Mouse (Mus musculus): ENCODE data around the gene Aptx. TPM values are rescaled to one million over a fixed set of nuclear protein-coding genes. Genes with fewer than 3 reads are reported as not detected.

Gene Aptx
- polyA plus RNA-seq, 1 experiment from 2014 or later, result 28.5 TPM

DNA sequence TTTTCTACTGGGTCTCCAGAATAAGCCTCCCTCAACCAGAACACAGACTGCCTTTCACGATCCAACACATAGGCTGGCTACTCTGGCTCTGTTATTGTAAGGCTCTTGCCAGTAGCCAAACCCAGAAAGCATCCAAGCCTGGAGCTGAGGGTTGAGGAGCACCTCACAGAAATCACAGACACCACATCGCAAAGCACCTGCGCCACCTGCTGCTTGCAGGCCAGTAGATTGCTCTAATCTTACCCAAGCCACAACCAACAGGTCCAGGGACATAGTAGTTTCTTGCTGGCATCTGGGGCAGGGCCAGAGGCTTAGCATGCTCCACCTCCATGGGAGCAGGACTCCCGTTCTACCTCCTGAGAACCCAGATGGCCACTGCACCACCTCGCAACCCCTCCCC lies 25.9 kb downstream of the Aptx start:
- peaks cover 2% of the 10 kb centered on the region; the same call in 1 of the 2 replicates for H3K4me1 ChIP-seq (ENCODE audit: insufficient read depth, low read length)
- H3K27ac ChIP-seq (ENCODE audit: low read length), result no peak overlapping the region
- H3K9me3 ChIP-seq (ENCODE audit: low read length), result no peaks in the 10 kb centered on the region
- 43% methylated on average over 5 of the region's 5 CpGs for WGBS
- no peak overlapping the region for H3K4me3 ChIP-seq (ENCODE audit: low read length)
- no peaks in the 10 kb centered on the region for H3K36me3 ChIP-seq (ENCODE audit: insufficient read depth, low read length)
- no peak overlapping the region for H3K4me2 ChIP-seq (replicated peaks; ENCODE audit: low read depth, low read length)
- no peak overlapping the region for H3K9ac ChIP-seq (replicated peaks; ENCODE audit: low read length)
- no peak for ATAC-seq (ENCODE audit: low FRiP score, low TSS enrichment)
- no peaks in the 10 kb centered on the region for H3K27me3 ChIP-seq (ENCODE audit: insufficient read depth, low read length)

DNA sequence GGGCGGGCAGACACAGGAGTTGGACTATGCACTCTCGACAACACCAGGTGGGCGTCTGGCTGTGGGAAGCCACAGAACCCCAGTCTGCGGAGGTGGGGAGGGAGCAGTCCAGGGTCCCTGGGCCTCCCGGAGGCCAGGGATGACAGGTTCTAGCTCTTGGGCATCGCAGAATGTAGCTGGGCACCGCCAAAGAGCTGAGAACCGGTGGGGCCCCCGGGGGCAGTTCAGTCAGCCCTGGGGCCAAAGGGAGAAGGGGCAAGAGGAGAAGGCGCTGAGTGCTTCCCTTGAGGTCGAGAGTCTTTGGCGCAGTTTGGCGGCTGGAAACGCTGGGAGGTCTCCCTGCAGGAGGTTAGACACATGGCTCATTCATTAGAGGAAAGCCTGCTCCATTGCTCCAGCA lies 26.7 kb downstream of the Aptx start:
- H3K4me2 ChIP-seq (replicated peaks; ENCODE audit: low read depth, low read length), result peak overlapping the region; percentile 23; the same call in 1 of the 2 replicates
- WGBS, result 27% methylated on average over 14 of the region's 14 CpGs
- H3K4me1 ChIP-seq (ENCODE audit: insufficient read depth, low read length), result peaks cover 2% of the 10 kb centered on the region; the same call in 1 of the 2 replicates

DNA sequence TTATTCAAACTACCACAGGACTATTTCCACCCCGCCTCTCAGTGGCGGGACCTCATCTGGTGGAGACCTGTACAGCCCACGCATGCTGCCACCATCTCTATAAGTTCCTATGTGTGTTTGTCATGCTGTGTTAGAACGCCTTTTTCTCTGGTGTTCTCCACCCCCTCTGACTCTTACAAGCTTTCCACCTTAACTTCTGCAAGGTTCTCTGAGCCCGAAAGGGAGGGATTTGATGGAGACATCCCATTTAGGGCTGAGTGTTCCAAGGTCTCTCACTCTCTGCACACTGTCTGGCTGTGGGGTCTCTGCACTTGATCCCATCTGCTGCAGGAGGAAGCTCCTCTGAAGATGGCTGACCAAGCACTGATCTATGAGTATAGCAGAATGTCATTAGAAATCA lies 29.5 kb downstream of the Aptx start:
- H3K27ac ChIP-seq (ENCODE audit: low read length), result no peak overlapping the region
- WGBS, result 92% methylated on average over 5 of the region's 5 CpGs
- no peaks in the 10 kb centered on the region for H3K27me3 ChIP-seq (ENCODE audit: insufficient read depth, low read length)
- H3K4me3 ChIP-seq (ENCODE audit: low read length), result no peak overlapping the region
- H3K36me3 ChIP-seq (ENCODE audit: insufficient read depth, low read length), result no peaks in the 10 kb centered on the region
- no peak overlapping the region for H3K4me2 ChIP-seq (replicated peaks; ENCODE audit: low read depth, low read length)
- no peak overlapping the region for H3K9ac ChIP-seq (replicated peaks; ENCODE audit: low read length)
- H3K4me1 ChIP-seq (ENCODE audit: insufficient read depth, low read length), result peaks cover 2% of the 10 kb centered on the region; the same call in 1 of the 2 replicates
- no peak for ATAC-seq (ENCODE audit: low FRiP score, low TSS enrichment)
- no peaks in the 10 kb centered on the region for H3K9me3 ChIP-seq (ENCODE audit: low read length)

More for the DNA sequence above, 26.7 kb downstream of the Aptx start:
- H3K9ac ChIP-seq (replicated peaks; ENCODE audit: low read length), result no peak overlapping the region
- no peak overlapping the region for H3K4me3 ChIP-seq (ENCODE audit: low read length)
- no peaks in the 10 kb centered on the region for H3K27me3 ChIP-seq (ENCODE audit: insufficient read depth, low read length)
- no peaks in the 10 kb centered on the region for H3K9me3 ChIP-seq (ENCODE audit: low read length)
- no peaks in the 10 kb centered on the region for H3K36me3 ChIP-seq (ENCODE audit: insufficient read depth, low read length)
- peak; percentile 46; the same call in 1 of the 2 replicates for ATAC-seq (ENCODE audit: low FRiP score, low TSS enrichment)
- no peak overlapping the region for H3K27ac ChIP-seq (ENCODE audit: low read length)

DNA sequence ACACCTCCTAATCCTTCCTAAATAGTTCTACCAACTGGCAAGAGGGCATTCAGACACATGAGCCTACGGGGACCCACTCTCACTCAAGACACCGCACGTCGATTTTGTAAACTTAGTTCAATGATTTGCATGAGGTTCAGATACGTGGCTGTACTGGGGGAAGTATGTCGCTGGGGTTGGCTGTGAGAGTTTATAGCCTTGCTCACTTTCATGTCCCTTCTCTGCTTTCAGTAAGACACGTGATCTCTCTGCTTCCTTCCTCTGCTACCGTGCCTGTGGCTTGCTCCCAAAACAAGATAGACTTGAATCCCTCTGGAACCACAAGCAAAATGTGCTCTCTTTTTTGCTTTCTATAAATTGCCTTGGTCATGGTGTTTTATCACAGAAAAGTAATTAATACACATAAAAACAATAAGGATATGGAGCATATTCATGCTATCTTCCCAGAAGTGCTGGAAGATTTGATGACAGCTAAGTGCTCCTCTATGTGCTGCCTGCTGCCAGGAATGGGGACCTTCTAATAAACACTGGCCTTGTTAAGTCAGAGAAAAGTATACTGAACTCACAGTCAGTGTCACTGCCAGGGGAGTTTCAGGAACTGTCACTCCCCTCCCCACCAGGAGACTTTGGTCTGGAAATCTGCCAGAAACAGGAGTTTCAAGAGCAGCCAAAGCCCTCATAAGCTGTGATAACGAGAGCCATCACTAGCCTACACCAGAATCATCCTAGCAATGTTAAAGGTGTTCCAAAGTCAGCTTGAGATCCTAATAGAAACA lies 36.6 kb downstream of the Aptx start:
- no peak overlapping the region for H3K27ac ChIP-seq (ENCODE audit: low read length)
- no peaks in the 10 kb centered on the region for H3K4me1 ChIP-seq (ENCODE audit: insufficient read depth, low read length)
- no peak overlapping the region for H3K4me2 ChIP-seq (replicated peaks; ENCODE audit: low read depth, low read length)
- ATAC-seq (ENCODE audit: low FRiP score, low TSS enrichment), result no peak
- WGBS, result 68% methylated on average over 9 of the region's 9 CpGs
- no peak overlapping the region for H3K4me3 ChIP-seq (ENCODE audit: low read length)
- H3K27me3 ChIP-seq (ENCODE audit: insufficient read depth, low read length), result no peaks in the 10 kb centered on the region
- H3K9me3 ChIP-seq (ENCODE audit: low read length), result no peaks in the 10 kb centered on the region
- H3K36me3 ChIP-seq (ENCODE audit: insufficient read depth, low read length), result no peaks in the 10 kb centered on the region
- no peak overlapping the region for H3K9ac ChIP-seq (replicated peaks; ENCODE audit: low read length)

DNA sequence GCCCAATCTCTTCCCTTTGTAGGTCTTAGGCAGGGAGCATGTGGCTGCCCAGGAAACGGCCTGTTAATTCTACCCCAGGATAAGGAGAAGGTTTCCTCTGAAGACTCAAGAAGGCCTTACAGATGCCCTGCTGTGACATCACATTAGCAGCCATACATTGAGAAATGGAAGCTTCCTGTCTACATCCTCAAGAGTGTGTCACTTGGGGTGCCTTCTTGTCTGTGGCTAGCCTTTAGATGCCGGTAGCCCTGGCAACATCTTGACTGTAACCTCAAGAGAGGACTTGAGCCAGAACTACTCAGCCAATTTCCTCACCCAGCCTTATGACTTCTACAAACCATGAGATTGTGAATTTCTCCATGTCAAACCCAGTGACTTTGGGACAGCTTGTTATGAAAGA lies 51.9 kb downstream of the Aptx start:
- no peak overlapping the region for H3K4me3 ChIP-seq (ENCODE audit: low read length)
- H3K4me1 ChIP-seq (ENCODE audit: insufficient read depth, low read length), result no peaks in the 10 kb centered on the region
- no peaks in the 10 kb centered on the region for H3K36me3 ChIP-seq (ENCODE audit: insufficient read depth, low read length)
- 0 out of 2 replicates have a peak, but pooled peaks cover 4% of the 10 kb centered on the region for H3K9me3 ChIP-seq (ENCODE audit: low read length)
- no peak overlapping the region for H3K9ac ChIP-seq (replicated peaks; ENCODE audit: low read length)
- 98% methylated on average over 2 of the region's 2 CpGs for WGBS
- no peaks in the 10 kb centered on the region for H3K27me3 ChIP-seq (ENCODE audit: insufficient read depth, low read length)
- no peak overlapping the region for H3K4me2 ChIP-seq (replicated peaks; ENCODE audit: low read depth, low read length)
- H3K27ac ChIP-seq (ENCODE audit: low read length), result no peak overlapping the region
- no peak for ATAC-seq (ENCODE audit: low FRiP score, low TSS enrichment)

DNA sequence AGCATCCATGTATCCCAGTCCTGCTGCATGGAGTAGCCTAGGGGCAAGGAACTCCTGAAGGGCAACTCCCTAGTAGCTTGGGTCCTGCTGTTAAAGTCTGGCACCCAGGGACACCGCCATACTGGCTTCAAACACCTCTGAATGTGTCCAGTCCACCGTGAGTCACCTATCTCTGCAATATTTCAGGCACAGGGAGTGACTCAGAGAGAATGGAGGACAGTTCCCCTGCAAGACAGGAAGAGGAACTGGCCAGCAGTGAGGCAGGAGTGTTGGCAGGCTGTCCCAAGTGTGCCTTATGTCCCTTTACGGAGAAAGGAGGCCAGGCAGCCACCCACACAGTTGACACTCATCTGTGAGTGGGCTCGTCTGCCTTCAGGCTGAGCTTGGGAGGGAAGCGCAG lies 53.9 kb downstream of the Aptx start:
- Histone ChIP-seq H3K27ac (ENCODE audit: low read length) (no peak overlapping the region), H3K9me3 (ENCODE audit: low read length) (0 out of 2 replicates have a peak, but pooled peaks cover 4% of the 10 kb centered on the region), H3K9ac (replicated peaks; ENCODE audit: low read length) (no peak overlapping the region), H3K27me3 (ENCODE audit: insufficient read depth, low read length) (no peaks in the 10 kb centered on the region), H3K4me3 (ENCODE audit: low read length) (no peak overlapping the region), H3K36me3 (ENCODE audit: insufficient read depth, low read length) (no peaks in the 10 kb centered on the region), H3K4me1 (ENCODE audit: insufficient read depth, low read length) (no peaks in the 10 kb centered on the region), H3K4me2 (replicated peaks; ENCODE audit: low read depth, low read length) (no peak overlapping the region)
- no peak for ATAC-seq (ENCODE audit: low FRiP score, low TSS enrichment)
- 75% methylated on average over 5 of the region's 5 CpGs for WGBS

DNA sequence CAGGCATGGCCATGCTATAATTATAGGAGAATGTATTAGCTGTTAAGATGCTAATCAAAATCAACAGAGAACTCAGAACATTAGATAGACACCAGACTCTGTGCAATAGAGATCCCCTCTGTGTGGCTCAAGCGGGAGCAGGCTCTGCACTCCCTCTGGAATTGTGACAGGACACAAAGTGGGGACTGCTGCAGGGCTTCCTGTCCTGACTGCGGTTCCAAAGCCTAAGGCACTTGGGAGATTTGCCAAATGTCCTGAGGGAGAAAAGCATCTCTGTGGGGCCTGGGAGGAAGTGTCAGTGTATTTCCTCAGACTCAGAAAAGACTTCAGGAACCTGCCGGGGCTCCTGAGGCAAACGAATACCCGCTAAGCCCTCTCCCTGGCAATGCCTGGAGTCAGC lies 59.4 kb downstream of the Aptx start:
- 57% methylated on average over 5 of the region's 5 CpGs for WGBS
- ATAC-seq (ENCODE audit: low FRiP score, low TSS enrichment), result peak; percentile 51; the same call in 1 of the 2 replicates
- H3K4me1 ChIP-seq (ENCODE audit: insufficient read depth, low read length), result no peaks in the 10 kb centered on the region
- no peaks in the 10 kb centered on the region for H3K27me3 ChIP-seq (ENCODE audit: insufficient read depth, low read length)
- no peaks in the 10 kb centered on the region for H3K9me3 ChIP-seq (ENCODE audit: low read length)
- no peak overlapping the region for H3K4me3 ChIP-seq (ENCODE audit: low read length)
- no peak overlapping the region for H3K9ac ChIP-seq (replicated peaks; ENCODE audit: low read length)
- no peak overlapping the region for H3K4me2 ChIP-seq (replicated peaks; ENCODE audit: low read depth, low read length)
- no peaks in the 10 kb centered on the region for H3K36me3 ChIP-seq (ENCODE audit: insufficient read depth, low read length)
- H3K27ac ChIP-seq (ENCODE audit: low read length), result no peak overlapping the region

- 89% methylated on average over 4 of the region's 4 CpGs for WGBS
- no peak overlapping the region for H3K4me3 ChIP-seq (ENCODE audit: low read length)
- no peaks in the 10 kb centered on the region for H3K9me3 ChIP-seq (ENCODE audit: low read length)
- H3K27me3 ChIP-seq (ENCODE audit: insufficient read depth, low read length), result no peaks in the 10 kb centered on the region
- H3K9ac ChIP-seq (replicated peaks; ENCODE audit: low read length), result no peak overlapping the region
- no peak for ATAC-seq (ENCODE audit: low FRiP score, low TSS enrichment)
- no peak overlapping the region for H3K27ac ChIP-seq (ENCODE audit: low read length)
- H3K4me1 ChIP-seq (ENCODE audit: insufficient read depth, low read length), result no peaks in the 10 kb centered on the region
- no peak overlapping the region for H3K4me2 ChIP-seq (replicated peaks; ENCODE audit: low read depth, low read length)
- no peaks in the 10 kb centered on the region for H3K36me3 ChIP-seq (ENCODE audit: insufficient read depth, low read length)
Measured at GRCm38 (mm10) chr4:40640991-40641390, 62.0 kb downstream of the Aptx start.
